ENCODE assay signal across 11 mouse cellular contexts in genomic region chr10:91314441-91314840, GRCm38 (mm10).
"Had no signal": no experiment of that assay in that cellular context is flagged by ENCODE, and none has a peak within 500 bp of the region (broad histone marks: within the 10 kb centered on the region; RNA-seq: fewer than 3 reads in every experiment).

No protein-coding gene starts in this region.

- DNase-seq: lung, adult 2 months; lung, postnatal 4 days; thymus, postnatal 14 days had no signal

- H3K9me3 ChIP-seq: limb, embryonic 10.5 days; liver, embryonic 15.5 days; midbrain, embryonic 10.5 days had no signal

- H3K27ac ChIP-seq: hindbrain, postnatal 0 days; layer of hippocampus, adult 2 months; limb, embryonic 10.5 days; liver, embryonic 15.5 days; midbrain, embryonic 10.5 days; stomach, postnatal 0 days had no signal

- ATAC-seq: hindbrain, postnatal 0 days; lung, postnatal 0 days had no signal

- H3K4me1 ChIP-seq: limb, embryonic 10.5 days; liver, embryonic 15.5 days had no signal

- H3K27me3 ChIP-seq: liver, embryonic 15.5 days had no signal

- H3K36me3 ChIP-seq: limb, embryonic 10.5 days; liver, embryonic 15.5 days; midbrain, embryonic 10.5 days had no signal

- H3K4me3 ChIP-seq: layer of hippocampus, adult 2 months; limb, embryonic 10.5 days; liver, embryonic 15.5 days; midbrain, embryonic 10.5 days had no signal

- H3K9ac ChIP-seq: liver, embryonic 15.5 days had no signal

- H3K4me2 ChIP-seq: liver, embryonic 11.5 days; liver, embryonic 15.5 days had no signal
